Mouse (Mus musculus): ENCODE results near the gene Gfm2.

Gfm2 gene

DNA sequence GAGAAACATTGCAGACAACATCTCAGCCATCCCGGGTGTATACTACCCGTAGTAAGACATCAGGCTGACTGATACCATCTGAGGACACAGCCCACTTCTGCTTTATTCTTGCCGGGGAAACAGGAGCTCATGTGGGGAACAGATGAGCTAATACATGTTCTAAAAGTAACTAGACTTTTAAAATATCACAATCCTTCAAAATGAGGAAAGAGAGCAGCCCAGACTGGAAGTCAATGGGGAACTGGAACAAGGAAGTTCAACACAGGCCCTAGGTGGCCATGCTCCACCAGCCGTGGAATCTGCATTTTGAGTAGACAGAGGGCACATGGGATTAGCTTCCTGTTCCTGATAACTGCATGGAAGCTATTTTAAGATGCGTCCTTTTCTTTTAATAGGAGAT is 50.0 kb downstream of the Gfm2 start:
- no peak for DNase-seq (ENCODE audit: low read depth, low spot score)

- no peak for DNase-seq (ENCODE audit: low read depth, low spot score)
Measured at GRCm38 (mm10) chr13:97192649-97193048, 54.9 kb downstream of the Gfm2 start.

- DNase-seq (ENCODE audit: low read depth, low spot score): peak; percentile 64
Measured at GRCm38 (mm10) chr13:97193420-97193819, 55.7 kb downstream of the Gfm2 start.

- DNase-seq (ENCODE audit: low read depth, low spot score): no peak
Measured at GRCm38 (mm10) chr13:97196186-97196924, 58.6 kb downstream of the Gfm2 start.

- no peak for DNase-seq (ENCODE audit: low read depth, low spot score)
Measured at GRCm38 (mm10) chr13:97196925-97197218, 59.1 kb downstream of the Gfm2 start.

DNA sequence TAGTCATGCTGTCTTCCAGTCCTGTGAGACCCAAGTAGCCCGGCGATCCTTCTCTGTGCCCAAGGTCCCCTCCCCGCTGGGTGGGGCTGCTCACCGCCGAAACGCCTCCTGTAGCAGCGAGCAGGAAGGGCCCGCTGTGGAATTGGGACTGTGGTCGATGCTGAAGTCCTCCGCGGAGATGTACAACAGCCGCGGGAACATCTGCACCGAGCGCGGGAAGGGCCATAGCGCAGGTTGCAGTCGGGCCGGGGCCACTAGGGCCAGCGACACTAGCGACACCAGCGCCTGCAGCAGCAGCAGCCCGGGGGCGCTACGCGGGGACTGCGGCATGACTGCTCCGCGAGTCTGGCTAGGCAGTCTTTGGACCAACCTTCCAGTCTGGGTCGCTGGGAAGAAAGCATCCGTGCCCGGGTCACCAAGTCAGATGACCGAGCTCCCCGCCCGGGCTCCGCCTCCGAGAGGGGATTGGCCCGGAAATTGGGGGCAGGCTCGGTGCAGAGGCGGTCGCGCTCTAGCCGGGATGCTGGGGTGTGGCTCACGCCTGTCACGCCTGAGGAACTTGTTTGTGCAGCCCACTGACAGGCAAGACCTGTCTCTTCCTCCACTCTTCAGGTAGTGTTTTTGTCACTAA is 60.3 kb downstream of the Gfm2 start, which contains the start of gene Hexb:
TSS of gene Hexb (minus strand) at position 426 of the 631 bp plus-strand sequence.
- DNase-seq (ENCODE audit: low read depth, low spot score): no peak

GRCm38 (mm10) chr13:97199123-97199522 is 61.4 kb downstream of the Gfm2 start:
- DNase-seq (ENCODE audit: low read depth, low spot score): no peak

DNA sequence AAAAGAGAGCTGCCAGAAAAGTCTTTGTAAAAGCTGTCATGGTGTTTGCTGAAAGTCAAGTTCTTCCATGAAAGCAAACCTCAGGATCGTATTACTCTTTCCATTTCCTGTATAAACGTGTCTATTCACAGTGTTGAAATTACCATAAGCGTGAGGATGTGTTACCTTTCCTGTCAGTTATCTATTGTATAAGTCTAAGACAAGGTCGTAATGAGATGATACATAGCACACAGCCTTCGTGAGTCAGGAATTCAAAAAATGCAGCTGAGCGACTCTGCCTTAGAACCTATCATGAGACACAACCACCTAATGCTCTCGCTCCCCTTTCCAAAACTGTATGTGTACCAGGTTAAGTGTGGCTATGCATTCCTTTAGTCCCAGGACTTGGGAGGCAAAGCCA is 63.3 kb downstream of the Gfm2 start:
- no peak for DNase-seq (ENCODE audit: low read depth, low spot score)

GRCm38 (mm10) chr13:97201896-97202295 is 64.2 kb downstream of the Gfm2 start:
- DNase-seq (ENCODE audit: low read depth, low spot score): no peak

GRCm38 (mm10) chr13:97205052-97205701 is 67.4 kb downstream of the Gfm2 start:
- peak; percentile 42 for DNase-seq (ENCODE audit: low read depth, low spot score)

- DNase-seq (ENCODE audit: low read depth, low spot score): no peak
Measured at GRCm38 (mm10) chr13:97206046-97206445, 68.3 kb downstream of the Gfm2 start.

- DNase-seq (ENCODE audit: low read depth, low spot score): no peak
Measured at GRCm38 (mm10) chr13:97207472-97208111, 69.9 kb downstream of the Gfm2 start.

DNA sequence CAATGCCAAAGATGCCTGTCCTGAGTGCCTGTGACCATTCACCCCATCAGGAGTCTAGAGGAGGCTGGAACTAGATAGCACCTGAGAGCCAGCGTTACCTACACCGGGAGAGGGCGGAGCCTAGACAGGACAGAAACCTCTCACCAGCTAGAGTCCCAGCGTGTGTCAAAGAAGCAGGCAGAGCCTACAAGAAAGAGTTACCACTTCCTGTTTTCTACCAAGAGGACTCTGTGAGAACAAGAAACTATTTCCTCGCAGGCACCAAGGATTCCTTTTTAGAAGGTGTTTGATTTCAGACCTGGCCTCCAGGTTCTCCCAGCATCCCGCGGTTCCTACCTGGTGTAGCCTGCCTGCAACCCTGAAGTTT is 70.4 kb downstream of the Gfm2 start:
- DNase-seq (ENCODE audit: low read depth, low spot score): no peak

- no peak for DNase-seq (ENCODE audit: low read depth, low spot score)
Measured at GRCm38 (mm10) chr13:97208500-97209010, 70.8 kb downstream of the Gfm2 start.

DNA sequence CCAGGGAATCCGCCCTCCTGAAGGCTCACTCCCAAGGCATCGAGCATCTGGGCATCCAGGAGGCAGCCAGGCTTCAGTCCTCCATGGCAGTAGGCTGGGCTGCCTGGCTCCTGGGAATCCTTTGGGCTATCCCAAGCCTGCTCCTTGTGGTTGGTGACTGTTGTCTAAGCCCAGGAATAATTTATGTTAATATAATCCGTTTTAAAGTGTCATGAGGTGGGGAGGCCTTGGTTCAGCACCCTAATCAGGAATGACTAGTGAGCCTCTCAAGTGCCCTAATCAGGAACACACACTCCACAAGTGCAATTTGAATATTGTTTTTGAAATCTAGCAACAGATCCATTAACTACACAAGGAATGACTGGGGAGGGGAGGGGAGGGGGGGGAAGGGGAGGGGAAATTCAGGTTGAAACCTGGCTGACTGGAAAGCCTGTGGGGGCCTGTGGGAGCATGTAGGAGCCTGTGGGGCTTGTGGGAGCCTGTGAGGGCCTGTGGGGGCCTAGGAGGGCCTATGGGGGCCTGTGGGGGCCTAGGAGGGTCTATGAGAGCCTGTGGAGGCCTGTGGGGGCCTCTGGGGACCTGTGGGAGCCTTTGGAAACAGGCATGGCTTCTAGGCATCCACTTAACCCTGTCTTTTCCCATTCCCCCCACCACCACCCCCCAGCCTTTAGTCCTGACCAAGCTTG is 77.0 kb downstream of the Gfm2 start:
- DNase-seq (ENCODE audit: low read depth, low spot score): no peak

- no peak for DNase-seq (ENCODE audit: low read depth, low spot score)
Measured at GRCm38 (mm10) chr13:97215563-97215962, 77.8 kb downstream of the Gfm2 start.

DNA sequence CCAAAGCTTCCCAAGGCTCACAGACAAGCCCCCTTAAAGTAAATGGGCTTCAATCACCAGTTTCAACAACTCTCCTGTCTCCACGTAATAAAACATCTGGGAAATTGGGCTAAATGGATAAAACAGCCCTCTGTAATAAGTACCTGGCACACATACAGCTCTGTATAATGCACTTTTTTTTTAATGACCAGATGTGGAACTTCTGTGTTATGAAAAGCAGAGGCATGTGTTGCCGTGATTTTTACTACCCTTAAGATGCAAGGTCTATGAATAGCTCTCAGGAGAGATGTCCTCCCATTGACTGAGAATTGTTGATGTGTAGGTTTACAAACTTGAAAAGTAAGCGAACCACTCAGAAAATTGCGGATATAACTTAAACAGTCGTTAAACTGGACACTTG is 78.5 kb downstream of the Gfm2 start:
- DNase-seq (ENCODE audit: low read depth, low spot score): no peak

DNA sequence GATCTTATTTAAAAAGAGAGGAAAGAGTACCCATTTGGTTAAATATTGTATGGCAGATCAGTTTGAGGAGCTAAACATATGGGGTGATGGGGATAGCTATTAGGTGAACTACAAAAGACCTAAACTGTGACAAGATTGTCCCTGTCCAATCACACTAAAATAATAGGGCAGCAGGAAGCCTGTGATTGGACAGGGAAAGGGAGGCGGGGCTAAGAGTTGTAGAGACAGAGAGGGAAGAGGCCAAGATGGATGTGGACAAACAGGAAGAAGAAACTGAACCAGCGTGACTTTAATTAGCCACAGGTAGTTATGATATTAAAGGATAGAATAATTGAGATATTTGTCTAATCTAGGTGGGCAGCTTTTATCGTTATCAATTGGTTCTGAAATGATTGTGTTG is 82.3 kb downstream of the Gfm2 start:
- DNase-seq (ENCODE audit: low read depth, low spot score): no peak

GRCm38 (mm10) chr13:97223856-97224255 is 86.1 kb downstream of the Gfm2 start:
- DNase-seq (ENCODE audit: low read depth, low spot score): no peak

GRCm38 (mm10) chr13:97224341-97224982 is 86.7 kb downstream of the Gfm2 start:
- DNase-seq (ENCODE audit: low read depth, low spot score): no peak

- DNase-seq (ENCODE audit: low read depth, low spot score): no peak
Measured at GRCm38 (mm10) chr13:97225130-97225529, 87.4 kb downstream of the Gfm2 start.
